Mouse (Mus musculus): Measurements from ENCODE around the gene Fam213b. TPM values are rescaled to one million over a fixed set of nuclear protein-coding genes. Genes with fewer than 3 reads are reported as not detected.

Fam213b gene
- total and polyA plus RNA-seq, 2 experiments from 2014 or later: 72.4 to 76.2 TPM

GRCm38 (mm10) chr4:154864961-154865760 lies 33.8 kb downstream of the Fam213b start:
- Histone ChIP-seq H3K4me1 (ENCODE audit: control insufficient read depth, insufficient read depth) (peaks cover 3% of the 10 kb centered on the region; the same call in 1 of the 2 replicates), H3K36me3 (replicated peaks; ENCODE audit: control insufficient read depth, insufficient read depth, low read length) (no peaks in the 10 kb centered on the region), H3K4me2 (ENCODE audit: low read depth, low read length) (peak overlapping the region; percentile 73; the same call in 1 of the 2 replicates), H3K9ac (replicated peaks; ENCODE audit: low read depth, low read length) (no peak overlapping the region), H3K9me3 (replicated peaks; ENCODE audit: control insufficient read depth, low read length) (no peaks in the 10 kb centered on the region), H3K4me3 (ENCODE audit: low read depth, low read length) (no peak overlapping the region), H3K27ac (ENCODE audit: low read depth) (no peak overlapping the region), H3K27me3 (ENCODE audit: control insufficient read depth, insufficient read depth, low read length) (no peaks in the 10 kb centered on the region)
- 76% methylated on average over 18 of the region's 18 CpGs for WGBS
- ATAC-seq (ENCODE audit: insufficient read depth, low read depth) (no peak), DNase-seq (ENCODE audit: low spot score) (no peak)
- TF ChIP-seq CTCF (IDR thresholded peaks at IDR 0.05; ENCODE audit: low read depth) (no peak), EP300 (IDR thresholded peaks at IDR 0.05; ENCODE audit: low read depth) (no peak)

- Histone ChIP-seq H3K9ac (replicated peaks; ENCODE audit: low read depth, low read length) (peak overlapping the region; percentile 41; the same call in 1 of the 2 replicates), H3K27me3 (ENCODE audit: control insufficient read depth, insufficient read depth, low read length) (0 out of 2 replicates have a peak, but pooled peaks cover 1% of the 10 kb centered on the region), H3K27ac (ENCODE audit: low read depth) (no peak overlapping the region), H3K4me2 (ENCODE audit: low read depth, low read length) (peak overlapping the region; percentile 73), H3K36me3 (replicated peaks; ENCODE audit: control insufficient read depth, insufficient read depth, low read length) (no peaks in the 10 kb centered on the region), H3K4me1 (ENCODE audit: control insufficient read depth, insufficient read depth) (peaks cover 3% of the 10 kb centered on the region; the same call in 1 of the 2 replicates), H3K4me3 (ENCODE audit: low read depth, low read length) (peak overlapping the region; percentile 49), H3K9me3 (replicated peaks; ENCODE audit: control insufficient read depth, low read length) (no peaks in the 10 kb centered on the region)
- ATAC-seq (ENCODE audit: insufficient read depth, low read depth) (peak; percentile 94), DNase-seq (ENCODE audit: low spot score) (peak; percentile 79)
- TF ChIP-seq EP300 (IDR thresholded peaks at IDR 0.05; ENCODE audit: low read depth): no peak
- peak; percentile 24; the same call in 1 of the 2 replicates for TF ChIP-seq CTCF (IDR thresholded peaks at IDR 0.05; ENCODE audit: low read depth)
- under 1% methylated on average over 18 of the region's 18 CpGs for WGBS
These were observed 34.6 kb downstream of the Fam213b start for GRCm38 (mm10) chr4:154864271-154864771.

- H3K9ac ChIP-seq (replicated peaks; ENCODE audit: low read depth, low read length): no peak overlapping the region
- no peaks in the 10 kb centered on the region for H3K9me3 ChIP-seq (replicated peaks; ENCODE audit: control insufficient read depth, low read length)
- H3K4me2 ChIP-seq (ENCODE audit: low read depth, low read length): no peak overlapping the region
- no peak overlapping the region for H3K27ac ChIP-seq (ENCODE audit: low read depth)
- H3K36me3 ChIP-seq (replicated peaks; ENCODE audit: control insufficient read depth, insufficient read depth, low read length): no peaks in the 10 kb centered on the region
- TF ChIP-seq EP300 (IDR thresholded peaks at IDR 0.05; ENCODE audit: low read depth) (no peak), CTCF (IDR thresholded peaks at IDR 0.05; ENCODE audit: low read depth) (no peak)
- H3K4me3 ChIP-seq (ENCODE audit: low read depth, low read length): no peak overlapping the region
- ATAC-seq (ENCODE audit: insufficient read depth, low read depth) (no peak), DNase-seq (ENCODE audit: low spot score) (no peak)
- peaks cover 3% of the 10 kb centered on the region; the same call in 1 of the 2 replicates for H3K4me1 ChIP-seq (ENCODE audit: control insufficient read depth, insufficient read depth)
- 74% methylated on average over 3 of the region's 3 CpGs for WGBS
- 0 out of 2 replicates have a peak, but pooled peaks cover 6% of the 10 kb centered on the region for H3K27me3 ChIP-seq (ENCODE audit: control insufficient read depth, insufficient read depth, low read length)
These were observed 35.4 kb downstream of the Fam213b start for GRCm38 (mm10) chr4:154863436-154863935.

GRCm38 (mm10) chr4:154861967-154862366 lies 37.0 kb downstream of the Fam213b start:
- H3K9ac ChIP-seq (replicated peaks; ENCODE audit: low read depth, low read length): no peak overlapping the region
- H3K36me3 ChIP-seq (replicated peaks; ENCODE audit: control insufficient read depth, insufficient read depth, low read length): no peaks in the 10 kb centered on the region
- H3K27me3 ChIP-seq (ENCODE audit: control insufficient read depth, insufficient read depth, low read length): peaks cover 18% of the 10 kb centered on the region; the same call in 1 of the 2 replicates
- no peak for ATAC-seq (ENCODE audit: insufficient read depth, low read depth)
- H3K9me3 ChIP-seq (replicated peaks; ENCODE audit: control insufficient read depth, low read length): no peaks in the 10 kb centered on the region
- H3K4me2 ChIP-seq (ENCODE audit: low read depth, low read length): no peak overlapping the region
- TF ChIP-seq EP300 (IDR thresholded peaks at IDR 0.05; ENCODE audit: low read depth): no peak
- TF ChIP-seq CTCF (IDR thresholded peaks at IDR 0.05; ENCODE audit: low read depth): no peak
- H3K27ac ChIP-seq (ENCODE audit: low read depth): no peak overlapping the region
- peaks cover 3% of the 10 kb centered on the region; the same call in 1 of the 2 replicates for H3K4me1 ChIP-seq (ENCODE audit: control insufficient read depth, insufficient read depth)
- no peak overlapping the region for H3K4me3 ChIP-seq (ENCODE audit: low read depth, low read length)
- WGBS: 62% methylated on average over 5 of the region's 5 CpGs
- no peak for DNase-seq (ENCODE audit: low spot score)

GRCm38 (mm10) chr4:154858601-154859000 lies 40.3 kb downstream of the Fam213b start:
- Histone ChIP-seq H3K27ac (ENCODE audit: low read depth) (no peak overlapping the region), H3K9ac (replicated peaks; ENCODE audit: low read depth, low read length) (no peak overlapping the region), H3K27me3 (ENCODE audit: control insufficient read depth, insufficient read depth, low read length) (peaks cover 50% of the 10 kb centered on the region), H3K9me3 (replicated peaks; ENCODE audit: control insufficient read depth, low read length) (no peaks in the 10 kb centered on the region), H3K4me3 (ENCODE audit: low read depth, low read length) (no peak overlapping the region), H3K36me3 (replicated peaks; ENCODE audit: control insufficient read depth, insufficient read depth, low read length) (no peaks in the 10 kb centered on the region), H3K4me1 (ENCODE audit: control insufficient read depth, insufficient read depth) (peaks cover 6% of the 10 kb centered on the region), H3K4me2 (ENCODE audit: low read depth, low read length) (no peak overlapping the region)
- no peak for DNase-seq (ENCODE audit: low spot score)
- no peak for ATAC-seq (ENCODE audit: insufficient read depth, low read depth)
- WGBS: 71% methylated on average over 3 of the region's 3 CpGs
- TF ChIP-seq EP300 (IDR thresholded peaks at IDR 0.05; ENCODE audit: low read depth) (no peak), CTCF (IDR thresholded peaks at IDR 0.05; ENCODE audit: low read depth) (no peak)

Data from heart, postnatal 0 days (tissue).